Mouse (Mus musculus): ENCODE results near the gene Zdhhc17.

The Zdhhc17 gene

DNA sequence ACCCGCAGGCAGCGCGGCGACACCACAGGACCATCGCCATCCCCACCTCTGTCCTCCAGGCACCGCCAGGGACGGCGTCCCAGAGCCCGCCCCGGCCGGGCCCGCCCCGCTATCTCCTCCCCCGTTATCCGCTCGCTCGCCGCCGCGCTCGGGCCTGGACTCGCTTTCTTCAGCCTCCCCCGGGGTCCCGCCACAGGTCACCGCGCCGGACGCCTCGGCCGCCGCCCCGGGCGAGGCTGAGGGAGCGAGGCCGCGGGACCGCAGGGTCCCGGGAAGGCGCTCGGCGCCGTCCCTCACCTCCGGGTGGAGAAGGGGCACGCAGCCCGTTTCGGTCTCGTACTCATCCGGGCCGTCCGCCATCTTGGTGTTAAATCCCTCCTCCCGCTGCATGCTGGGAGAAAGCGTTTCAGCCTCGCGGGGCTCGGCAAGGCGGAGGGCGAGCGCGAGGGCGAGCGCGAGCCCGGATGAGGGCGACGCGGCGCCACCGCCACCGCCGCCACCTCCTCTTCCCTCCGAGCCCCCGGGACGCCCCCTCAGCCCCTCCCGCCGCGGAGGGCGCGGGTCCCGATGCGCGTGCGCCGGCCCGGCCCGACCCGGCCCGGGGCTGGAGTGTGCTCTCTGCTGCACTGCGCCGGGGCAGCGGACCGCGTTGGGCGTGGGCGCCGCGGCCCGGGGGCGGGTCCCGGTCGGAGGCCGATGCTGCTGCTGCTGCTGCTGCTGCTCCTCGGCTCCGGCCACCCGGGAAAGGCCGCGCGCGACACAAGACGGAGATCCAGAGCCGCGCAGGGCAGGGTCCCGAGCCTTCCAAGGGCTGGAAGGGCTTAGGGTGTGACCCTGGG lies at the start of gene Zdhhc17:
Gene Zdhhc17 (minus strand): TSS at position 500 of the 839 bp plus-strand sequence.
- peak; percentile 94 for DNase-seq (ENCODE audit: low read depth)

DNA sequence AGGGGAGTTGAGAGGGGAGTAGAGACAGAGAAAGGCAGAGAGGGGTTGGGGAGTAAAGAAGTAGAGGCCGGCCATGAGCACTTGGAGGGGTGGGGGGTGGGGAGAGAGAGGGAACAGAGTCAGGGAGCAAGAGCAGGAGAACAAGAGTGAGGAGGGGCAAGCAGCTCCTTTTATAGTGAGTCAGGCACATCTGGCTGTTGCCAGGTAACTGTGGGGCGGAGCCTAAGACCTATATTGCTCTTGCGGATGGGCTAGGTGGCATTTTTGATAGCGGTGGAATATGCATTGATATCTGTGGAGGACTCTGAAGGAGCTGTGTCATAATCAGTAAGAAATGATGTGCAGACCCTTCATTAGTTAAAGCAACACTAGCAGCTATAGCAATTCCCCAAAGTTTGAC lies 45.8 kb upstream of the Zdhhc17 start:
- DNase-seq (ENCODE audit: low read depth), result no peak

- no peak for DNase-seq (ENCODE audit: low read depth)
Observed at GRCm38 (mm10) chr10:111051606-111052005, 41.7 kb upstream of the Zdhhc17 start.

GRCm38 (mm10) chr10:111050511-111050910 lies 40.6 kb upstream of the Zdhhc17 start:
- DNase-seq (ENCODE audit: low read depth), result no peak

DNA sequence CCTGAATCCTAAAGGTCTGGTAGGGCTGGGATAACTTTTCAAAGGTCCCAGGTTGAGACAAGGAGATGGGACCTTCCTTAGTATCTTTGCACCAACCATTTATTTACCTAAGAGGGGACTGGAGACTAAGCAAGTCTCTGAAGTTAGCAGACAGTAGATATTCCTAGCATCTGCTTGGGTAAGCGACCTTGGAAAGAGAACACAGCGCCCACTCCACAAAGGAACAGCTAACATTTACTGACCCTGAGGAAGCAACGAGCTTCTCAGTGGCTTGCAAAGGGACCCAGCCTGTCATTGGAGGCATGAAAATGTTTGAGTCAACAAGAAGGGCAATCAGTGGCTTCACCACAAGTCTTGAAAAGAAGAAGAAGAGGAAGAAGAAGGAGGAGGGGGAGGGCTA lies 40.1 kb upstream of the Zdhhc17 start:
- DNase-seq (ENCODE audit: low read depth), result no peak

DNA sequence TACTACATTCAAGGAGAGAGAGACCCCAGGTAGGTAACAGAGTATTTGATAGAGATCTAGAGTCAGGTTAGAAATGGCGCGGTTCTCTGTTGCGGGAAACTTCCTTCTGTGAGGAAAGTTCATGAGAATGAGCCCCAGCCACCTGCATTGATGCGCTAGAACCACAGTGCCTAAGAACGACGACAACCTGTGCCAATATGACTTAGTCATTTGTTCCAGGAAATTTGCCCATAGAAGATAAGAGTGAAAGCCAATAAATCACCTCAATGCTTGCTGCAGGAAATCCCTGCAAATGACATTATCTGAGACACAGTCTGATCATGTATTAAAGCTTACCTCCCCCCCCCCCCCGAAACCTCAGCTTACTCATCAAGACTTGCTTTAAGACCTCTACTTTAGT lies 38.0 kb upstream of the Zdhhc17 start:
- DNase-seq (ENCODE audit: low read depth), result no peak

- no peak for DNase-seq (ENCODE audit: low read depth)
Observed at GRCm38 (mm10) chr10:111040078-111040656, 30.2 kb upstream of the Zdhhc17 start.

- no peak for DNase-seq (ENCODE audit: low read depth)
Observed at GRCm38 (mm10) chr10:111036851-111037250, 26.9 kb upstream of the Zdhhc17 start.

DNA sequence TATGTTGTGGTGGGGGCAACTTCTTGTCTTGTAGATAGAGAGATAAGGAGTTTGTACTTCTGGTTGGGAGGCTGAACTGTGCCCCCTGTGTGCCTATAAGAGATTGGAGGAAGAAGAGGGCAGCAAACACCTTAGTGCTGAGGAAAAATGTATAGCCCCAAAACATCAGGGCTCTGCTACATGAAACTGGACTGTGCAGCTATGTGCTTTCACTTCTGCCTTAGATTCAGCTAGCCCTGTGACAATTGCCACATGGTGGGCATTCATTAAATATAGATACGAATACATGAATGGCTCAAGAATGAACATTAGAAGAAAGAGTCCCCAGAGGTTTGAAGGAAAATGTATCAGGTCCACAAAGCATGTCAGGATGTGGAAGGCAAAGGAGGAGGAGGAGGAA lies 25.2 kb upstream of the Zdhhc17 start:
- DNase-seq (ENCODE audit: low read depth), result no peak

- peak; percentile 71 for DNase-seq (ENCODE audit: low read depth)
Observed at GRCm38 (mm10) chr10:111031511-111032365, 21.8 kb upstream of the Zdhhc17 start.

GRCm38 (mm10) chr10:111030845-111031244 lies 20.9 kb upstream of the Zdhhc17 start:
- DNase-seq (ENCODE audit: low read depth), result no peak

- DNase-seq (ENCODE audit: low read depth), result no peak
Observed at GRCm38 (mm10) chr10:111026106-111026505, 16.2 kb upstream of the Zdhhc17 start.

DNA sequence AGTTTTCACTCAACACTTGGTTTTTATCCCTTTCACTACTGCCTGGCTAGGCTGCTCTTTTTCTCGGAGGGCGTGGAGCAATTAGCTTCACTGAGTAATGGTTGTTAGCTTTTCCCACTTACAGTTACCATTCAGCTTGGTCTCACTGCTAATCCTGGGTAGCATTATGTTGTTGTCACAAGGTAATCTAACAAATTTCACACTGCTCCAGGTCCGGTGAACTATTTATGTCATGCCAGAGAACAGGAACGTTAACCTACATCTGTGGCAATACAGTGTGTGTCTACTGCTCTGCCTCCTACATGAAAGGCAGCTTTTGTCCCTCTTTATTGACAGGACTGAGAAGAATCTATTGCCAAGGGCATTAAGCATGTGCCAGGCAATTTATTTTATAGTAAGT lies 14.8 kb upstream of the Zdhhc17 start:
- DNase-seq (ENCODE audit: low read depth), result no peak

GRCm38 (mm10) chr10:111014476-111014875 lies 4.5 kb upstream of the Zdhhc17 start:
- DNase-seq (ENCODE audit: low read depth), result no peak

DNA sequence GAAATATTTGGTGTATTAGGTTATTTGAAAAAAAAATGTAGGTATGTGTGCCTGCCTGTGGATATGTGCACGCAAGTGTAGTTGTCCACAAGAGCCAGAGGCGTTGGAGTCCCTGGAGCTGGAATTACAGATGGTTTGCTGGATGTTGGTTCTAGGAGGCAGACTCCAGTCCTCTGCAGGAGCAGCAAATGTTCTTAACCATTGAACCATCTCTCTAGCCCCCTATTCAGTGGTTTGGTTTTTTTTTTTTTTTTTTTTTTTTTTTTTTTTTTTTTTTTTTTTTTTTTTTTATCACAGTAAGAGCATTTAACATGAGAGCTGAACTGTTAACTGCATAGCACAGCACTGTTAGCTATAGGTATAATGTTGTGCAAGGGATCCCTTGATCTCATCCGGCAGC lies 3.3 kb upstream of the Zdhhc17 start:
- no peak for DNase-seq (ENCODE audit: low read depth)

DNA sequence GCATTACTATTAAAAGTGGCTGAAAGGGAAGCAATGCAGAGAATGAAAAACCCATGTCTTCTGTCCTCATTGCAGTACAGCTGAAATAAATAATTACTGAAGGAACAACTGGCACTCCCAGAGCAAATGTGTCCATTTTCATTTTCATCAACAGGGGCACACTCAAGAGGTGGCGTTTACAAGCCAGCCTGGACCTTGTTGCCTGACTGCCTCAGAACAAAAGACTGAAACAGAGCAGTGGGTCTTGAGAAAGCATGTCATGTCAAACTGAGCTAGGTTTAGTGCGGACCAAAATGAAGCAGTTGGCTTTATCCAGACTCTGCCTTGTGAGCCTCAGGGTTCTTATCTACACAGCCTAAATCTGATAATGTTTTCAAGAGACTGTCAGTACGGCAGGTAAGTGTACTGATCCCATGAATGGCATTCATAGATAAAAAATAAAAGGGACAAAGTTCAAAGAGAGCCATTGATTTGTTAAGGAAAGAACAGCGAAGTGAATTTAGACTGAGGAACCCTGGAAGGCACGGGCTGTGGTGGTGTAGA lies 2.6 kb upstream of the Zdhhc17 start:
- DNase-seq (ENCODE audit: low read depth), result peak; percentile 21

DNA sequence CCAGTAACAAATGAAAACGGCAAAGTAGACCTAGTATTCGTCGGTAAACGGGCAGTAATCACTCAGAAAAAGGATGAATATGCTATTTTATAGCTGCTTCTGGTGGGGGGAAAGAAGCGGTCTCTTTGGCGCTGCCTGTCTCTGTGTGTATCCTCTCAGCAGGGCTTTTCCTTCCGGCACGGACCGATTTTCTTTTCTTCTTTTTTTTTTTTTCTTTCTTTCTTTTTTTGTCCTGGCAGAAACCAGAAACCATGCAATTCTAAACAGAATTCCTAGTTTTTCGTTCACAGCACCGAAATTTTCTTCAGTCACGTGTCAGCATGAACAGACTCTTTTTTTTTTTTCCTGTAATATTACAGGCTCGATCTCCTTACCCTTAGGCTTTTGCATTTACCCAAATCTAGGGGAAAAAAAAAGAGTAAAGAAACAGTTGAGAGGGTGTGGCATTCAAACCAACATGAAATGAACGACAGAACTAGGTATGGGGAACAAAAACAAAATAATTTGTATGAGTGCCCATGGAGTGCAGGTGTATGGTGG lies 1.4 kb upstream of the Zdhhc17 start:
- peak; percentile 32 for DNase-seq (ENCODE audit: low read depth)

GRCm38 (mm10) chr10:111010480-111011225 lies 713 bp upstream of the Zdhhc17 start:
- peak; percentile 75 for DNase-seq (ENCODE audit: low read depth)

DNA sequence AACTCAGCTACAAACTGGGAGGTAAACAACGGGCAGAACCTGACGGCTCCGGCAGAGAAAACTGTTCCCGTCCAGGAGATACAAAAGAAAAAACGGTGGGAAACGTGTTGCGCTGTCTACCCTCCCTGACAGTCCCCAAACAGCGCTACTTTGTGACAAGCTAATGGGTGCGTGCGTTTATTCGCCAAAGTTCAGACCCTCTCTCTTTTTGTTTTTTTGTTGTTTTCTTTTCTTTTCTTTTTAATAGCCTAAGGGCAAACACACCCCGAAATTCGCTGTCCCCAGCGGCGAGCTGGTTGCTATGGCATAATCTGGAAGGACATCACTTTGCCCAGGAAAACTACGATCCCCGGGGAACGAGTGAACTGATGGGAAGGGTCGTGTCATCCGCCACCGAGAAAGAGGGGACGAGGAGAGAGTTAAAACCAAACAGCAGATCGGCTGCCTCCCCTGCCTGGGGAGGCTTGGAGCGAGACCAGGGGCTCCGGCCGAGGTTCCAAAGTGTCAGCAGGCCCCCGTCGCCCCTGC lies 763 bp downstream of the Zdhhc17 start:
- DNase-seq (ENCODE audit: low read depth), result no peak

- peak; percentile 10 for DNase-seq (ENCODE audit: low read depth)
Observed at GRCm38 (mm10) chr10:111007687-111008086, 2.3 kb downstream of the Zdhhc17 start.
